Mouse (Mus musculus) limb, embryonic 15.5 days (tissue): ENCODE results near the gene Xcl1. TPM values are rescaled to one million over a fixed set of nuclear protein-coding genes. Genes with fewer than 3 reads are reported as not detected.

ENCODE experiments used
- ATAC-seq: fragments of 200-750 bp; cut with Nextera tagmentation; 2 replicates; pipeline ENCODE4 v1.8.0; 2017; ENCODE audit warnings: low read depth, moderate TSS enrichment; ENCODE audit not compliant: insufficient number of reproducible peaks, low FRiP score, low TSS enrichment
- H3K27ac ChIP-seq: fragments of 300-500 bp; sonication (generic); 2 replicates; pipeline ENCODE4 v1.5.1; 2015; ENCODE audit warnings: moderate library complexity, mild to moderate bottlenecking, inconsistent platforms
- H3K27me3 ChIP-seq: fragments of 300-500 bp; sonication (generic); 2 replicates; pipeline ENCODE4 v1.6.1; 2015; ENCODE audit warnings: inconsistent platforms
- H3K36me3 ChIP-seq: fragments of 300-500 bp; sonication (generic); 2 replicates; pipeline ENCODE4 v1.6.1; 2015; ENCODE audit warnings: inconsistent platforms
- H3K4me1 ChIP-seq: fragments of 300-500 bp; sonication (generic); 2 replicates; pipeline ENCODE4 v1.6.1; 2015; ENCODE audit warnings: inconsistent platforms
- H3K4me2 ChIP-seq: fragments of 300-500 bp; sonication (generic); 2 replicates; pipeline ENCODE4 v1.6.1; 2015; ENCODE audit warnings: mild to moderate bottlenecking, inconsistent platforms
- H3K4me3 ChIP-seq: fragments of 300-500 bp; sonication (generic); 2 replicates; pipeline ENCODE4 v1.5.1; 2015; ENCODE audit warnings: mild to moderate bottlenecking, inconsistent platforms
- H3K9ac ChIP-seq: fragments of 300-500 bp; sonication (generic); 2 replicates; pipeline ENCODE4 v1.6.1; 2015; ENCODE audit warnings: inconsistent platforms
- H3K9me3 ChIP-seq: fragments of 300-500 bp; sonication (generic); 2 replicates; pipeline ENCODE4 v1.6.1; 2016; ENCODE audit warnings: inconsistent platforms
- WGBS: fragments of 180-500 bp; shearing (Covaris S2); methylation state at CpG from one replicate; pipeline ENCODE4 v1.1.7; 2015; 5-methylcytosine and 5-hydroxymethylcytosine counted together
- polyA plus RNA-seq: library from polyadenylated mRNA; unstranded; fragments of >200 nt; fragmentation: Nextera tagmentation; extraction: Ambion mirVana; gene quantifications from 2 replicates; pipeline ENCODE4 v1.2.1, GENCODE M21; 2015

Xcl1 gene
- polyA plus RNA-seq, 1 experiment from 2014 or later = not detected

- WGBS = 23% methylated on average over 7 of the region's 7 CpGs
- H3K4me2 ChIP-seq = peak overlapping the region; percentile 86
- no peak overlapping the region for H3K9ac ChIP-seq
- peak overlapping the region; percentile 47 for H3K4me3 ChIP-seq
- no peak overlapping the region for H3K27ac ChIP-seq
- H3K27me3 ChIP-seq = no peaks in the 10 kb centered on the region
- ATAC-seq = no peak
- H3K36me3 ChIP-seq = no peaks in the 10 kb centered on the region
- peaks cover 11% of the 10 kb centered on the region for H3K4me1 ChIP-seq
- no peaks in the 10 kb centered on the region for H3K9me3 ChIP-seq
Observed at GRCm38 (mm10) chr1:164899506-164899905, 35.8 kb downstream of the Xcl1 start.

- Histone ChIP-seq H3K4me3 (peak overlapping the region; percentile 47), H3K27ac (no peak overlapping the region), H3K4me2 (peak overlapping the region; percentile 86), H3K9ac (0 out of 2 replicates have a peak overlapping the region, but pooled peaks have one; percentile 26), H3K27me3 (no peaks in the 10 kb centered on the region), H3K36me3 (no peaks in the 10 kb centered on the region), H3K9me3 (no peaks in the 10 kb centered on the region), H3K4me1 (peaks cover 11% of the 10 kb centered on the region)
- ATAC-seq = peak; percentile 79
- under 1% methylated on average over 22 of the region's 22 CpGs for WGBS
Observed at GRCm38 (mm10) chr1:164898846-164899351, 36.4 kb downstream of the Xcl1 start.

- no peak for ATAC-seq
- H3K36me3 ChIP-seq = no peaks in the 10 kb centered on the region
Observed at GRCm38 (mm10) chr1:164897163-164897817, 38.0 kb downstream of the Xcl1 start.

GRCm38 (mm10) chr1:164896211-164897145 lies 38.8 kb downstream of the Xcl1 start:
- H3K36me3 ChIP-seq = no peaks in the 10 kb centered on the region
- 0 out of 2 replicates have a peak, but pooled peaks have one; percentile 48 for ATAC-seq
- 56% methylated on average over 16 of the region's 16 CpGs for WGBS

More at GRCm38 (mm10) chr1:164897163-164897817, 38.0 kb downstream of the Xcl1 start:
- Histone ChIP-seq H3K4me3 (no peak overlapping the region), H3K4me1 (peaks cover 11% of the 10 kb centered on the region), H3K9ac (no peak overlapping the region), H3K9me3 (no peaks in the 10 kb centered on the region), H3K4me2 (no peak overlapping the region), H3K27ac (no peak overlapping the region), H3K27me3 (no peaks in the 10 kb centered on the region)
- 60% methylated on average over 5 of the region's 5 CpGs for WGBS

GRCm38 (mm10) chr1:164895806-164896205 lies 39.5 kb downstream of the Xcl1 start:
- H3K36me3 ChIP-seq = no peaks in the 10 kb centered on the region
- H3K27me3 ChIP-seq = no peaks in the 10 kb centered on the region
- no peak overlapping the region for H3K9ac ChIP-seq
- H3K4me3 ChIP-seq = no peak overlapping the region
- no peak overlapping the region for H3K27ac ChIP-seq
- no peaks in the 10 kb centered on the region for H3K9me3 ChIP-seq
- 59% methylated on average over 2 of the region's 2 CpGs for WGBS
- no peak overlapping the region for H3K4me2 ChIP-seq
- no peak for ATAC-seq
- peaks cover 11% of the 10 kb centered on the region for H3K4me1 ChIP-seq

More at GRCm38 (mm10) chr1:164896211-164897145, 38.8 kb downstream of the Xcl1 start:
- Histone ChIP-seq H3K27me3 (no peaks in the 10 kb centered on the region), H3K9ac (no peak overlapping the region), H3K4me1 (peaks cover 11% of the 10 kb centered on the region), H3K4me3 (no peak overlapping the region), H3K9me3 (no peaks in the 10 kb centered on the region), H3K4me2 (no peak overlapping the region), H3K27ac (no peak overlapping the region)

GRCm38 (mm10) chr1:164890366-164890765 lies 45.0 kb downstream of the Xcl1 start:
- Histone ChIP-seq H3K36me3 (no peaks in the 10 kb centered on the region), H3K4me3 (no peak overlapping the region), H3K4me1 (no peaks in the 10 kb centered on the region), H3K4me2 (no peak overlapping the region), H3K27ac (no peak overlapping the region), H3K9me3 (no peaks in the 10 kb centered on the region), H3K9ac (no peak overlapping the region), H3K27me3 (no peaks in the 10 kb centered on the region)
- WGBS = 75% methylated on average over 4 of the region's 4 CpGs
- no peak for ATAC-seq

- no peak overlapping the region for H3K9ac ChIP-seq
- H3K4me1 ChIP-seq = no peaks in the 10 kb centered on the region
- no peaks in the 10 kb centered on the region for H3K9me3 ChIP-seq
- no peaks in the 10 kb centered on the region for H3K36me3 ChIP-seq
- WGBS = 48% methylated on average over 6 of the region's 6 CpGs
- no peak overlapping the region for H3K4me3 ChIP-seq
- no peak for ATAC-seq
- no peak overlapping the region for H3K4me2 ChIP-seq
- no peak overlapping the region for H3K27ac ChIP-seq
- H3K27me3 ChIP-seq = no peaks in the 10 kb centered on the region
Observed at GRCm38 (mm10) chr1:164888563-164888962, 46.8 kb downstream of the Xcl1 start.

GRCm38 (mm10) chr1:164887775-164888174 lies 47.6 kb downstream of the Xcl1 start:
- ATAC-seq = no peak
- H3K9ac ChIP-seq = no peak overlapping the region
- H3K9me3 ChIP-seq = no peaks in the 10 kb centered on the region
- 77% methylated on average over 2 of the region's 2 CpGs for WGBS
- H3K27me3 ChIP-seq = no peaks in the 10 kb centered on the region
- H3K4me1 ChIP-seq = no peaks in the 10 kb centered on the region
- H3K4me2 ChIP-seq = no peak overlapping the region
- no peaks in the 10 kb centered on the region for H3K36me3 ChIP-seq
- H3K4me3 ChIP-seq = no peak overlapping the region
- H3K27ac ChIP-seq = no peak overlapping the region

- Histone ChIP-seq H3K36me3 (no peaks in the 10 kb centered on the region), H3K4me3 (no peak overlapping the region), H3K27ac (no peak overlapping the region), H3K9me3 (no peaks in the 10 kb centered on the region), H3K9ac (no peak overlapping the region), H3K27me3 (no peaks in the 10 kb centered on the region), H3K4me2 (no peak overlapping the region), H3K4me1 (no peaks in the 10 kb centered on the region)
- 51% methylated on average over 3 of the region's 3 CpGs for WGBS
- ATAC-seq = no peak
Observed at GRCm38 (mm10) chr1:164881891-164882290, 53.4 kb downstream of the Xcl1 start.

Other genes starting within 250 kb of the Xcl1 start
- 58.4 and 78.9 TPM in 2 replicates for gene Dpt, start 138.9 kb downstream of the Xcl1 start, polyA plus RNA-seq
- gene Tbx19, start 225.2 kb upstream of the Xcl1 start, polyA plus RNA-seq = not detected in 2 replicates